Mouse (Mus musculus) liver, embryonic 13.5 days (tissue): ENCODE data around the gene Nfia. TPM values are rescaled to one million over a fixed set of nuclear protein-coding genes. Genes with fewer than 3 reads are reported as not detected.
A peak's percentile ranks its signal among the peaks of the same experiment; 100 is the strongest.

ENCODE experiments used
- ATAC-seq: fragments of 200-750 bp; cut with Nextera tagmentation; 2 replicates; pipeline ENCODE4 v1.8.0; 2017; ENCODE audit warnings: low read depth, mild to moderate bottlenecking, moderate number of reproducible peaks, moderate library complexity
- DNase-seq: peaks from one replicate; pipeline ENCODE4 v3.0.0; 2022
- H3K27ac ChIP-seq: fragments of 300-500 bp; sonication (generic); 2 replicates; pipeline ENCODE4 v1.5.1; 2015; ENCODE audit warnings: moderate library complexity, mild to moderate bottlenecking, inconsistent platforms
- H3K27me3 ChIP-seq: fragments of 300-500 bp; sonication (generic); 2 replicates; pipeline ENCODE4 v1.6.1; 2015; ENCODE audit warnings: mild to moderate bottlenecking, inconsistent platforms
- H3K36me3 ChIP-seq: fragments of 300-500 bp; sonication (generic); 2 replicates; pipeline ENCODE4 v1.6.1; 2015; ENCODE audit warnings: mild to moderate bottlenecking, inconsistent platforms
- H3K4me1 ChIP-seq: fragments of 300-500 bp; sonication (generic); replicated peaks from 2 replicates; pipeline ENCODE4 v1.6.1; 2015; ENCODE audit warnings: inconsistent platforms
- H3K4me2 ChIP-seq: fragments of 300-500 bp; sonication (generic); 2 replicates; pipeline ENCODE4 v1.6.1; 2015; ENCODE audit warnings: inconsistent platforms, mild to moderate bottlenecking, moderate library complexity
- H3K4me3 ChIP-seq: fragments of 300-500 bp; sonication (generic); replicated peaks from 2 replicates; pipeline ENCODE4 v1.5.1; 2015; ENCODE audit warnings: mild to moderate bottlenecking, inconsistent platforms
- H3K9ac ChIP-seq: fragments of 300-500 bp; sonication (generic); 2 replicates; pipeline ENCODE4 v1.6.1; 2015; ENCODE audit warnings: mild to moderate bottlenecking, inconsistent platforms
- H3K9me3 ChIP-seq: fragments of 300-500 bp; sonication (generic); replicated peaks from 2 replicates; pipeline ENCODE4 v1.6.1; 2016; ENCODE audit warnings: inconsistent platforms
- WGBS: fragments of 180-500 bp; shearing (Covaris S2); methylation state at CpG from one replicate; pipeline ENCODE4 v1.1.7; 2015; ENCODE audit not compliant: insufficient replicate concordance; 5-methylcytosine and 5-hydroxymethylcytosine counted together
- polyA plus RNA-seq: library from polyadenylated mRNA; unstranded; fragments of >200 nt; fragmentation: Nextera tagmentation; extraction: Ambion mirVana; gene quantifications from 2 replicates; pipeline ENCODE4 v1.2.1, GENCODE M21; 2015

The Nfia gene
- polyA plus RNA-seq, 1 experiment from 2014 or later, result 3.0 TPM

GRCm38 (mm10) chr4:97860791-97861344 lies 88.3 kb downstream of the Nfia start:
- 72% methylated on average over 8 of the region's 8 CpGs for WGBS
- Histone ChIP-seq H3K27me3 (no peaks in the 10 kb centered on the region), H3K9me3 (no peaks in the 10 kb centered on the region), H3K4me2 (no peak overlapping the region), H3K27ac (no peak overlapping the region), H3K4me3 (no peak overlapping the region), H3K9ac (no peak overlapping the region), H3K4me1 (no peaks in the 10 kb centered on the region), H3K36me3 (no peaks in the 10 kb centered on the region)
- ATAC-seq (no peak), DNase-seq (no peak)

GRCm38 (mm10) chr4:97862379-97862778 lies 89.8 kb downstream of the Nfia start:
- ATAC-seq (no peak), DNase-seq (no peak)
- Histone ChIP-seq H3K4me2 (no peak overlapping the region), H3K9ac (no peak overlapping the region), H3K27me3 (no peaks in the 10 kb centered on the region), H3K4me3 (no peak overlapping the region), H3K9me3 (no peaks in the 10 kb centered on the region), H3K27ac (no peak overlapping the region), H3K36me3 (no peaks in the 10 kb centered on the region), H3K4me1 (no peaks in the 10 kb centered on the region)
- WGBS, result 69% methylated on average over 6 of the region's 6 CpGs

GRCm38 (mm10) chr4:97864276-97864675 lies 91.7 kb downstream of the Nfia start:
- no peak for DNase-seq
- Histone ChIP-seq H3K4me2 (no peak overlapping the region), H3K36me3 (no peaks in the 10 kb centered on the region), H3K4me1 (peaks cover 8% of the 10 kb centered on the region; the same call in 1 of the 2 replicates), H3K27ac (no peak overlapping the region), H3K27me3 (no peaks in the 10 kb centered on the region), H3K9ac (no peak overlapping the region), H3K4me3 (no peak overlapping the region), H3K9me3 (no peaks in the 10 kb centered on the region)
- 72% methylated on average over 2 of the region's 2 CpGs for WGBS
- ATAC-seq, result no peak

- H3K9ac ChIP-seq, result no peak overlapping the region
- ATAC-seq (no peak), DNase-seq (no peak)
- whole genome bisulfite sequencing, result 63% methylated on average over 3 of the region's 3 CpGs
- no peaks in the 10 kb centered on the region for H3K9me3 ChIP-seq
- no peak overlapping the region for H3K27ac ChIP-seq
- H3K4me1 ChIP-seq, result peaks cover 8% of the 10 kb centered on the region; the same call in 1 of the 2 replicates
- no peak overlapping the region for H3K4me3 ChIP-seq
- H3K27me3 ChIP-seq, result no peaks in the 10 kb centered on the region
- H3K36me3 ChIP-seq, result no peaks in the 10 kb centered on the region
- H3K4me2 ChIP-seq, result no peak overlapping the region
Measured at GRCm38 (mm10) chr4:97865410-97865953, 92.9 kb downstream of the Nfia start.

- DNase-seq (no peak), ATAC-seq (no peak)
- Histone ChIP-seq H3K4me3 (no peak overlapping the region), H3K9me3 (no peaks in the 10 kb centered on the region), H3K27ac (no peak overlapping the region), H3K27me3 (no peaks in the 10 kb centered on the region), H3K9ac (no peak overlapping the region), H3K4me2 (no peak overlapping the region), H3K36me3 (no peaks in the 10 kb centered on the region), H3K4me1 (peaks cover 8% of the 10 kb centered on the region; the same call in 1 of the 2 replicates)
- WGBS, result 63% methylated on average over 5 of the region's 5 CpGs
Measured at GRCm38 (mm10) chr4:97866463-97866862, 93.9 kb downstream of the Nfia start.

- 0 out of 2 replicates have a peak overlapping the region, but pooled peaks have one; percentile 4 for H3K4me2 ChIP-seq
- H3K4me3 ChIP-seq, result no peak overlapping the region
- WGBS, result 68% methylated on average over 10 of the region's 10 CpGs
- no peaks in the 10 kb centered on the region for H3K36me3 ChIP-seq
- DNase-seq, result no peak
- H3K4me1 ChIP-seq, result peaks cover 11% of the 10 kb centered on the region; the same call in 1 of the 2 replicates
- H3K27me3 ChIP-seq, result no peaks in the 10 kb centered on the region
- no peaks in the 10 kb centered on the region for H3K9me3 ChIP-seq
- ATAC-seq, result no peak
- no peak overlapping the region for H3K9ac ChIP-seq
- H3K27ac ChIP-seq, result peak overlapping the region; percentile 49; the same call in 1 of the 2 replicates
Measured at GRCm38 (mm10) chr4:97868307-97868937, 95.9 kb downstream of the Nfia start.

- 0 out of 2 replicates have a peak overlapping the region, but pooled peaks have one; percentile 4 for H3K4me2 ChIP-seq
- ATAC-seq (no peak), DNase-seq (no peak)
- no peak overlapping the region for H3K4me3 ChIP-seq
- WGBS, result 83% methylated on average over 27 of the region's 27 CpGs
- H3K36me3 ChIP-seq, result no peaks in the 10 kb centered on the region
- no peaks in the 10 kb centered on the region for H3K27me3 ChIP-seq
- no peaks in the 10 kb centered on the region for H3K9me3 ChIP-seq
- H3K27ac ChIP-seq, result peak overlapping the region; percentile 49
- H3K9ac ChIP-seq, result no peak overlapping the region
- H3K4me1 ChIP-seq, result peaks cover 11% of the 10 kb centered on the region; the same call in 1 of the 2 replicates
Measured at GRCm38 (mm10) chr4:97868938-97869440, 96.5 kb downstream of the Nfia start.

GRCm38 (mm10) chr4:97869451-97869850 lies 96.9 kb downstream of the Nfia start:
- no peaks in the 10 kb centered on the region for H3K27me3 ChIP-seq
- peaks cover 11% of the 10 kb centered on the region; the same call in 1 of the 2 replicates for H3K4me1 ChIP-seq
- no peak for DNase-seq
- no peak overlapping the region for H3K9ac ChIP-seq
- ATAC-seq, result no peak
- no peaks in the 10 kb centered on the region for H3K9me3 ChIP-seq
- WGBS, result 67% methylated on average over 7 of the region's 7 CpGs
- H3K4me2 ChIP-seq, result no peak overlapping the region
- no peak overlapping the region; the same call in 1 of the 2 replicates for H3K27ac ChIP-seq
- H3K36me3 ChIP-seq, result no peaks in the 10 kb centered on the region
- H3K4me3 ChIP-seq, result no peak overlapping the region

GRCm38 (mm10) chr4:97871770-97872439 lies 99.4 kb downstream of the Nfia start:
- WGBS, result 51% methylated on average over 9 of the region's 9 CpGs
- Histone ChIP-seq H3K36me3 (no peaks in the 10 kb centered on the region), H3K9ac (no peak overlapping the region), H3K27me3 (no peaks in the 10 kb centered on the region), H3K9me3 (no peaks in the 10 kb centered on the region), H3K27ac (no peak overlapping the region), H3K4me2 (no peak overlapping the region), H3K4me1 (peaks cover 14% of the 10 kb centered on the region; the same call in 1 of the 2 replicates), H3K4me3 (no peak overlapping the region)
- ATAC-seq (no peak), DNase-seq (no peak)

GRCm38 (mm10) chr4:97874916-97875315 lies 102.4 kb downstream of the Nfia start:
- Histone ChIP-seq H3K4me3 (no peak overlapping the region), H3K4me1 (0 out of 2 replicates have a peak, but pooled peaks cover 7% of the 10 kb centered on the region), H3K27me3 (no peaks in the 10 kb centered on the region), H3K4me2 (no peak overlapping the region), H3K9ac (no peak overlapping the region), H3K27ac (no peak overlapping the region), H3K36me3 (no peaks in the 10 kb centered on the region), H3K9me3 (no peaks in the 10 kb centered on the region)
- 56% methylated on average over 3 of the region's 3 CpGs for WGBS
- DNase-seq (no peak), ATAC-seq (no peak)

GRCm38 (mm10) chr4:97875901-97876300 lies 103.4 kb downstream of the Nfia start:
- Histone ChIP-seq H3K9ac (no peak overlapping the region), H3K36me3 (no peaks in the 10 kb centered on the region), H3K4me2 (no peak overlapping the region), H3K4me1 (0 out of 2 replicates have a peak, but pooled peaks cover 7% of the 10 kb centered on the region), H3K9me3 (no peaks in the 10 kb centered on the region), H3K27ac (no peak overlapping the region), H3K27me3 (no peaks in the 10 kb centered on the region), H3K4me3 (no peak overlapping the region)
- DNase-seq (no peak), ATAC-seq (no peak)
- 46% methylated on average over 3 of the region's 3 CpGs for WGBS
